Comparison of ENCODE assay signal across 8 mouse cellular contexts in the genomic region with DNA sequence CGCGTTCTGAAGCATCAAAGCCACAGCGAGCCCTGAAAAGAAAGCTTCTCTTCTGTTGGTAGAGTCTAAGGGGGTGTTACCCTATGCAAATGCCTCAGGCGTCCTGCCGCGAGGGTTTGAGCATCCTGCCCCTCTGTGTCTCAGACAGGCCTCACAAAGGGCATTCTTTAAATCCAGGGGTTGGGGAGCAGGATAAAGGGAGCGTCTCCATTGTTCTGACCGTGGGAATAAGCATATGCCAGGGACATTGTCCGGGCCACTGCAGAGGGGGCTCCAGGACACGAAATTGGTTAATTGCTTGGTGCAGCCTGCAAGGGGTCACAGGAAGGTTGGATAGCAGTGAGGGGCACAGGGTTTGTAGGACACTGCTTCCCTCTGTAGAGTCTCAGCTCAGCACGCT.
A peak's percentile ranks its signal among the peaks of the same experiment; 100 is the strongest.
DNase-seq lines count a peak whose midpoint lies in the region; ATAC-seq and TF ChIP-seq lines count a peak whose summit lies in the region.

No protein-coding gene starts in this region.

- peak overlapping the region; percentile 23; the same call in 1 of the 2 replicates for H3K4me3 ChIP-seq in heart, embryonic 15.5 days
- H3K4me3 ChIP-seq in midbrain, postnatal 0 days (ENCODE audit: low read depth, low read length): no peak overlapping the region

- H3K9ac ChIP-seq in heart, embryonic 15.5 days: 0 out of 2 replicates have a peak overlapping the region, but pooled peaks have one; percentile 18
- H3K9ac ChIP-seq in midbrain, postnatal 0 days (replicated peaks; ENCODE audit: low read length, poor library complexity, severe bottlenecking): 0 out of 2 replicates have a peak overlapping the region, but pooled peaks have one; percentile 36

- intact Hi-C loops in heart, postnatal 36 days (cut with DNase I): no loop called here

- H3K27me3 ChIP-seq in heart, embryonic 15.5 days: 0 out of 2 replicates have a peak, but pooled peaks cover 3% of the 10 kb centered on the region
- no peaks in the 10 kb centered on the region for H3K27me3 ChIP-seq in midbrain, postnatal 0 days (ENCODE audit: insufficient read depth, low read length)

- 8% methylated on average over 11 of the region's 11 CpGs for WGBS in heart, embryonic 15.5 days
- 6% methylated on average over 11 of the region's 11 CpGs for WGBS in midbrain, postnatal 0 days

- H3K9me3 ChIP-seq in heart, embryonic 15.5 days (replicated peaks): no peaks in the 10 kb centered on the region
- H3K9me3 ChIP-seq in midbrain, postnatal 0 days (ENCODE audit: low read length): no peaks in the 10 kb centered on the region

- DNase-seq in heart, postnatal 36 days: no peak
- DNase-seq in embryo, embryonic 10.5 days (ENCODE audit: low spot score): peak; percentile 93
- no peak for DNase-seq in midbrain, postnatal 0 days (ENCODE audit: low spot score)
- no peak for DNase-seq in gastrocnemius, adult 18-20 months (ENCODE audit: low spot score)
- no peak for DNase-seq in spleen, postnatal 10 days (ENCODE audit: low spot score in 2 of 2)
- no peak for DNase-seq in left cerebral cortex, adult 8-10 months (ENCODE audit: low spot score in 2 of 2)

- TF ChIP-seq CTCF in midbrain, postnatal 0 days (IDR thresholded peaks at IDR 0.05): no peak

- H3K36me3 ChIP-seq in heart, embryonic 15.5 days: no peaks in the 10 kb centered on the region
- no peaks in the 10 kb centered on the region for H3K36me3 ChIP-seq in midbrain, postnatal 0 days (ENCODE audit: insufficient read depth, low read length)

- peak overlapping the region; percentile 55 for H3K4me2 ChIP-seq in heart, embryonic 15.5 days
- H3K4me2 ChIP-seq in midbrain, postnatal 0 days (ENCODE audit: low read depth, low read length, poor library complexity, severe bottlenecking): peak overlapping the region; percentile 28

- ATAC-seq in heart, embryonic 15.5 days (replicated peaks; ENCODE audit: insufficient number of reproducible peaks, insufficient read depth, low FRiP score, low read depth): no peak
- ATAC-seq in inflammation-experienced regulatory T-cells, adult 6 months: peak; percentile 46
- no peak for ATAC-seq in midbrain, postnatal 0 days (ENCODE audit: low FRiP score)

- no peak overlapping the region for H3K27ac ChIP-seq in heart, embryonic 15.5 days
- H3K27ac ChIP-seq in midbrain, postnatal 0 days (ENCODE audit: low read depth, low read length): no peak overlapping the region

- peaks cover 22% of the 10 kb centered on the region for H3K4me1 ChIP-seq in heart, embryonic 15.5 days (replicated peaks)
- H3K4me1 ChIP-seq in midbrain, postnatal 0 days (ENCODE audit: insufficient read depth, low read length): no peaks in the 10 kb centered on the region
